Mouse (Mus musculus) liver, embryonic 15.5 days (tissue): ENCODE data around the gene Vmn1r203. TPM values are rescaled to one million over a fixed set of nuclear protein-coding genes. Genes with fewer than 3 reads are reported as not detected.
"Not testable (repeated sequence)": the region's sequence is repeated elsewhere in the genome, so short reads cannot be mapped to it uniquely, and the experiment has no call there.

Experiments
- ATAC-seq: fragments of 200-750 bp; cut with Nextera tagmentation; 2 replicates; pipeline ENCODE4 v1.8.0; 2017; ENCODE audit warnings: moderate number of reproducible peaks, mild to moderate bottlenecking, moderate library complexity; ENCODE audit not compliant: insufficient read depth
- H3K27ac ChIP-seq: fragments of 300-500 bp; sonication (generic); replicated peaks from 2 replicates; pipeline ENCODE4 v1.5.1; 2015; ENCODE audit warnings: mild to moderate bottlenecking, inconsistent platforms
- H3K27me3 ChIP-seq: fragments of 300-500 bp; sonication (generic); 2 replicates; pipeline ENCODE4 v1.6.1; 2015; ENCODE audit warnings: mild to moderate bottlenecking, inconsistent platforms
- H3K36me3 ChIP-seq: fragments of 300-500 bp; sonication (generic); replicated peaks from 2 replicates; pipeline ENCODE4 v1.6.1; 2015; ENCODE audit warnings: moderate library complexity, mild to moderate bottlenecking, inconsistent platforms
- H3K4me1 ChIP-seq: fragments of 300-500 bp; sonication (generic); replicated peaks from 2 replicates; pipeline ENCODE4 v1.6.1; 2015; ENCODE audit warnings: inconsistent platforms
- H3K4me2 ChIP-seq: fragments of 300-500 bp; sonication (generic); 2 replicates; pipeline ENCODE4 v1.6.1; 2015; ENCODE audit warnings: moderate library complexity, mild to moderate bottlenecking, inconsistent platforms
- H3K4me3 ChIP-seq: fragments of 300-500 bp; sonication (generic); replicated peaks from 2 replicates; pipeline ENCODE4 v1.5.1; 2015; ENCODE audit warnings: mild to moderate bottlenecking, inconsistent platforms
- H3K9ac ChIP-seq: fragments of 300-500 bp; sonication (generic); 2 replicates; pipeline ENCODE4 v1.6.1; 2015; ENCODE audit warnings: moderate library complexity, mild to moderate bottlenecking, inconsistent platforms
- H3K9me3 ChIP-seq: fragments of 300-500 bp; sonication (generic); replicated peaks from 2 replicates; pipeline ENCODE4 v1.6.1; 2016; ENCODE audit warnings: inconsistent platforms
- WGBS: fragments of 180-500 bp; shearing (Covaris S2); methylation state at CpG from one replicate; pipeline ENCODE4 v1.1.7; 2015; ENCODE audit warnings: mixed read lengths; ENCODE audit not compliant: insufficient replicate concordance; 5-methylcytosine and 5-hydroxymethylcytosine counted together
- polyA plus RNA-seq: library from polyadenylated mRNA; unstranded; fragments of >200 nt; fragmentation: Nextera tagmentation; extraction: Ambion mirVana; gene quantifications from 2 replicates; pipeline ENCODE4 v1.2.1, GENCODE M21; 2015

Gene Vmn1r203
- polyA plus RNA-seq: not detected in 2 replicates

DNA sequence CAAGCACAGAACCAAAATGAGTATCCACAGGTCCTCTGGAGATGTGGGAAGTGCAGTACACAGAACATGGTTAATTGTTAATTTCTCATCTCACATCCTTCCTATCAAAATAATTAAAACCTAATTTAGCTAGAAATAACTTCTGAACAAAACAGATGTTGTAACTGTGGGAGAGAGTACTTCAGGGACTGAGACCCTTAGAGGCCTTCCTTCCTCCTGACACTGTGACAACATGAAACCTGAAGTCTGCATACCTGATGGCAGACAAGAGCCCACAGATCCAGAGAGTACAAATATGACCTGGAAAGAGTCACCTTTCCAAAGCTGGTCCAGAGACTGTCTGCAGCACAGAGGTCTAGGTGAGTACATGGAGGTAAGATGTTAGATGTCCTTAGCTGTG lies at the start of gene Vmn1r203:
Gene Vmn1r203 (plus strand): TSS at position 301 of the 400 bp plus-strand sequence.
- no peak within 1 kb of the TSS for H3K4me3 ChIP-seq
- no peak for ATAC-seq
- no peaks in the 10 kb centered on the region for H3K4me1 ChIP-seq
- no peak within 1 kb of the TSS for H3K27ac ChIP-seq
- no peaks in the 10 kb centered on the region for H3K27me3 ChIP-seq
- H3K4me2 ChIP-seq: no peak within 1 kb of the TSS
- no peak within 1 kb of the TSS for H3K9ac ChIP-seq
- no peaks in the 10 kb centered on the region for H3K36me3 ChIP-seq
- H3K9me3 ChIP-seq: no peaks in the 10 kb centered on the region

DNA sequence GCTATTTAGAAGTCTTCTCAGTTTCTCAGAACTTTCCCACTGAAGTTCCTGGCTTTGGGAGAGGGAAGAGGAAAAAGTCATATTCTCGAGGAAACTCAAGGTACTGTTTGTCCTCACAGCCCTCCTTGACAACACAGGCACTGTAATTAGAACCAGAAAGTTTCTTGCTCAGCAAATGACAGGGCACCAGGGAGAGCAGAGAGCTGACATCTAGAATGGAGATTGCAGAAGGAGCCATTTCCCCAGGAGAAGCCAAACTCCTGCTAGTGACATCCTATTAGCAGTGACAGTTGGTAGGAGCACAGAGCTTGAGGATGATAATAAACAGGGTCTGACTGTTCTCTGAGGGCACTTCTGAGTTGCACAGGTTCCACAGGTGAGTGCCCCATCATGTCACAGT lies 46.3 kb upstream of the Vmn1r203 start, which contains the start of gene Vmn1r201:
Gene Vmn1r201 (plus strand): TSS at position 301 of the 400 bp plus-strand sequence.
- no peak within 1 kb of the TSS for H3K4me3 ChIP-seq
- WGBS: 39% methylated on average over 1 of the region's 1 CpGs
- H3K36me3 ChIP-seq: no peaks in the 10 kb centered on the region
- no peaks in the 10 kb centered on the region for H3K27me3 ChIP-seq
- no peak for ATAC-seq
- no peak within 1 kb of the TSS for H3K27ac ChIP-seq
- no peak within 1 kb of the TSS for H3K4me2 ChIP-seq
- H3K4me1 ChIP-seq: no peaks in the 10 kb centered on the region
- no peaks in the 10 kb centered on the region for H3K9me3 ChIP-seq
- H3K9ac ChIP-seq: no peak within 1 kb of the TSS

DNA sequence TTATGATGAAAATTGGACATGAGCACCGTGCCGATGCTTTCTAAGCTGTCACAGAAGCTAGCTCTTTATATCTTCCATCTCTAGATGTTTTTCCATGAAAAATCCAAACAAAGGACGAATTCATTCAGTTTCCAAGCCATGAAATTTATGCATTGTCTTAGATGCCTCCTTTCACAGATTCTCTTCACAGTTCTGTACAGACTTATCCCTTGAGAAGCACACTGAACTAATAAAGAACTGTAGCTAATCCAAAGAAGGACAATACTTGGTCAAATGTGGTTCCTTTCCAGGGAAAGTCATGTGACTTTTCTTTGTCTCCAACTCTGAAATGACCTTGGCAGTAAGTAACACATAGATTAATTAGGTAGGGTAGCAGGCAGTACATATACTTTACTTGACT lies 15.5 kb upstream of the Vmn1r203 start:
- Histone ChIP-seq H3K9me3 (no peaks in the 10 kb centered on the region), H3K4me1 (no peaks in the 10 kb centered on the region), H3K9ac (no peak overlapping the region), H3K36me3 (no peaks in the 10 kb centered on the region), H3K27me3 (no peaks in the 10 kb centered on the region), H3K4me3 (no peak overlapping the region), H3K27ac (no peak overlapping the region), H3K4me2 (no peak overlapping the region)
- WGBS: 48% methylated on average over 3 of the region's 3 CpGs
- ATAC-seq: no peak

DNA sequence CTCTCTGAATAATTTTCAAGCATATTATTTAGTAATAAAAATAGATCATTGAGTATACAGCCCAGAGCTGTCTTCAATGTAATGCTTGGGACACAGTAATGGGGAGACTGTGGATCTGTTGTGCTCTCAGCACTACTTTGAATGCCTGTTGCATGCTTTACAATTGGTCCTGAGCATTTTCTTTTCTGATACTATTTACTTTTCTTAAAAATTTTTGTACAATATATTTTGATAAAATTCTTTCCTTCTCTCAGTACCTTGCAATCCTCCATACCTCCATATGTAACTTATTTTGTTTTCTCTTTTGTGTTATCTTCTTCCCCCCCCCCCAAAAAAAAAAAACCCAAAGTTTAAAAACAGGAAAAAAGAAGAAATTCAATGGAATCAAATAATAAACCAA lies 12.6 kb upstream of the Vmn1r203 start, which contains the start of gene Vmn1r202:
Gene Vmn1r202 (minus strand): TSS at position 101 of the 400 bp plus-strand sequence.
- H3K4me1 ChIP-seq: no peaks in the 10 kb centered on the region
- H3K4me2 ChIP-seq: no peak within 1 kb of the TSS
- no peak within 1 kb of the TSS for H3K27ac ChIP-seq
- no peak within 1 kb of the TSS for H3K9ac ChIP-seq
- ATAC-seq: no peak
- no peak within 1 kb of the TSS for H3K4me3 ChIP-seq
- no peaks in the 10 kb centered on the region for H3K36me3 ChIP-seq
- H3K27me3 ChIP-seq: no peaks in the 10 kb centered on the region
- H3K9me3 ChIP-seq: no peaks in the 10 kb centered on the region

DNA sequence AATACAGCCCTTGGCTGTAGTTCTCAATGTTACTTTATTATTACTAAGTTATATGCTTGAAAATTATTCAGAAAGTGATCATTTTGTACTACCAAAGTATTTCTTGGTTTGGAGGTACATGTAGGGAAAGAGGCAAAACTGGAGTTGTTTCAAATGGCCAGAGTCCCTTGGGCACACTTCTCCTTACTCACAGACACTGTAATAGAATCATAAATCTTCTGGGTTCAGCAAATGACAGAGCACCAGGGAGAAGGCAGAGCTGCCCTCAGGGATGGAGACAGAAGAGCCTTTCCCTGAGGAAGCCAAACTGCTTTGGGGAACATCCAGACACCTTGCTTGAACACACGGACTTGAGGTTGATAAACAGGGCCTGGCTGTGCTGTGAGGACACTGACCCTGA lies 35.0 kb downstream of the Vmn1r203 start, which contains the start of gene Vmn1r204:
Gene Vmn1r204 (plus strand): TSS at position 301 of the 400 bp plus-strand sequence.
- not testable (repeated sequence) for H3K36me3 ChIP-seq, H3K4me3 ChIP-seq, ATAC-seq, H3K9me3 ChIP-seq, H3K27me3 ChIP-seq, H3K4me2 ChIP-seq, H3K27ac ChIP-seq, H3K9ac ChIP-seq, H3K4me1 ChIP-seq
- WGBS: 33% methylated on average over 1 of the region's 1 CpGs

DNA sequence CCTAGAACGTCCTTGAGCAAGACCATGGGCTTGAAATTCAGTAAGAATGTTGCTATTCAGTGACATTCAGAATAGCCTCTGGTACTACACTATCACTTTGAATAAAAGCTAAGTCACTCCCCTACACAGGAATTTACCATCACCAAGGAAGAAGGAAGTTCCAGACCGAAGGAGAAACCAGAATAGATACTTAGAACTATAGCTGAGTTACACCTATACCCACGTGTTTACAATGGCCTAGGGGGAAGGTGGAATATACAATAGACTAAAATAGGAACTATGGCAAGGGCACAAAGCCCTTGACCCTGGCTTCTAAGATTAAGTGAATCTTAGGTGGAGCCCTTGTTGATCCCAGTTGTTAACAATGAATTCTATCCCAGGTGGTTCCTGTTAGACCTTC lies 57.0 kb downstream of the Vmn1r203 start:
- not testable (repeated sequence) for H3K4me2 ChIP-seq, H3K27ac ChIP-seq, ATAC-seq, H3K4me1 ChIP-seq, H3K9me3 ChIP-seq, H3K4me3 ChIP-seq, H3K36me3 ChIP-seq, H3K27me3 ChIP-seq, H3K9ac ChIP-seq
- WGBS: 55% methylated on average over 3 of the region's 3 CpGs

Other genes starting within 250 kb of the Vmn1r203 start
- not detected in 2 replicates for gene Vmn1r195, start 247.6 kb upstream of the Vmn1r203 start, polyA plus RNA-seq
- not detected in 2 replicates for gene Vmn1r196, start 228.2 kb upstream of the Vmn1r203 start, polyA plus RNA-seq
- gene Vmn1r197, start 193.5 kb upstream of the Vmn1r203 start, polyA plus RNA-seq: not detected in 2 replicates
- not detected in 2 replicates for gene Vmn1r198, start 167.8 kb upstream of the Vmn1r203 start, polyA plus RNA-seq
- gene Vmn1r199, start 138.3 kb upstream of the Vmn1r203 start, polyA plus RNA-seq: not detected in 2 replicates
- gene Vmn1r200, start 127.7 kb upstream of the Vmn1r203 start, polyA plus RNA-seq: not detected in 2 replicates
- not detected in 2 replicates for gene Vmn1r201, start 46.2 kb upstream of the Vmn1r203 start, polyA plus RNA-seq
- not detected in 2 replicates for gene Vmn1r202, start 12.7 kb upstream of the Vmn1r203 start, polyA plus RNA-seq
- not detected in 2 replicates for gene Vmn1r204, start 35.1 kb downstream of the Vmn1r203 start, polyA plus RNA-seq
- gene Vmn1r205, start 74.9 kb downstream of the Vmn1r203 start, polyA plus RNA-seq: not detected in 2 replicates
- gene Vmn1r206, start 106.1 kb downstream of the Vmn1r203 start, polyA plus RNA-seq: not detected in 2 replicates
- not detected in 2 replicates for gene Vmn1r207-ps, start 211.5 kb downstream of the Vmn1r203 start, polyA plus RNA-seq